Comparison of ENCODE assay signal across 8 mouse cellular contexts in genomic region chr19:5841999-5842784, GRCm38 (mm10). TPM values are rescaled to one million over a fixed set of nuclear protein-coding genes. Genes with fewer than 3 reads are reported as not detected.
A peak's percentile ranks its signal among the peaks of the same experiment; 100 is the strongest.
DNase-seq lines count a peak whose midpoint lies in the region; ATAC-seq and TF ChIP-seq lines count a peak whose summit lies in the region.

No protein-coding gene starts in this region.

- TF ChIP-seq POLR2A in cortical plate, adult 2 months (IDR thresholded peaks at IDR 0.05; ENCODE audit: extremely low read depth, insufficient read depth, low read length) = no peak
- TF ChIP-seq POLR2A in olfactory bulb, adult 2 months (IDR thresholded peaks at IDR 0.05; ENCODE audit: insufficient read depth, low read depth, low read length) = no peak

- WGBS in olfactory bulb, adult 2 months = 58% methylated on average over 5 of the region's 5 CpGs

- no peak for TF ChIP-seq CTCF in cortical plate, adult 2 months (IDR thresholded peaks at IDR 0.05; ENCODE audit: extremely low read depth, insufficient read depth, low read length)
- no peak for TF ChIP-seq CTCF in olfactory bulb, adult 2 months (IDR thresholded peaks at IDR 0.05; ENCODE audit: insufficient read depth, low read depth, low read length)

- H3K36me3 ChIP-seq in erythroblast, embryonic 14.5 days (ENCODE audit: control insufficient read depth) = peaks cover 20% of the 10 kb centered on the region

- no peaks in the 10 kb centered on the region for H3K9me3 ChIP-seq in erythroblast, embryonic 14.5 days (ENCODE audit: control insufficient read depth, low read length)

- no peak for ATAC-seq in erythroblast, adult 5-6 weeks (replicated peaks; ENCODE audit: low FRiP score, poor library complexity, severe bottlenecking)
- ATAC-seq in activated CD4-positive, CD25-positive, alpha-beta regulatory T cell, adult 4 months = no peak

- peak overlapping the region; percentile 67 for H3K4me3 ChIP-seq in erythroblast, embryonic 14.5 days (replicated peaks)
- peak overlapping the region; percentile 28; the same call in 1 of the 2 replicates for H3K4me3 ChIP-seq in cortical plate, adult 2 months (ENCODE audit: insufficient read depth, low read length)
- H3K4me3 ChIP-seq in olfactory bulb, adult 2 months (ENCODE audit: insufficient read depth, low read depth, low read length) = no peak overlapping the region

- peaks cover 78% of the 10 kb centered on the region for H3K4me1 ChIP-seq in erythroblast, embryonic 14.5 days (ENCODE audit: control insufficient read depth)
- peaks cover 6% of the 10 kb centered on the region for H3K4me1 ChIP-seq in cortical plate, adult 2 months (ENCODE audit: control insufficient read depth, insufficient read depth, low read length)
- peaks cover 40% of the 10 kb centered on the region for H3K4me1 ChIP-seq in olfactory bulb, adult 2 months (ENCODE audit: control insufficient read depth, insufficient read depth, low read length)

- H3K27me3 ChIP-seq in erythroblast, embryonic 14.5 days (ENCODE audit: control insufficient read depth) = peaks cover 6% of the 10 kb centered on the region

- H3K27ac ChIP-seq in cortical plate, adult 2 months (ENCODE audit: insufficient read depth, low read length) = peak overlapping the region; percentile 97
- 0 out of 2 replicates have a peak overlapping the region, but pooled peaks have one; percentile 28 for H3K27ac ChIP-seq in olfactory bulb, adult 2 months (ENCODE audit: insufficient read depth, low read depth, low read length)

- DNase-seq in 416B (ENCODE audit: low read depth) = peak; percentile 63
- peak; percentile 61 for DNase-seq in induced T-regulatory cell, adult 2 months (ENCODE audit: low read depth)
- DNase-seq in ovary, postnatal 10 days (ENCODE audit: low spot score) = no peak

RNA-seq across cellular contexts. Expression of gene Frmd8, which starts 32.9 kb away (rescaled TPM):
- 0.74 and 0.75 TPM in 2 replicates for polyA plus RNA-seq in erythroblast, embryonic 14.5 days (2012)
- 5.4 and 6.0 TPM in 2 replicates for total RNA-seq in erythroblast, adult 5-6 weeks (2015; ENCODE audit: low replicate concordance)
- total RNA-seq in erythroblast, adult 5-6 weeks (2017; ENCODE audit: low replicate concordance) = 4.2 and 6.8 TPM in 2 replicates
- polyA plus RNA-seq in cortical plate, adult 2 months (2012; rRNA removed) = 17.1 and 22.1 TPM in 2 replicates
- not detected in 2 replicates for polyA plus RNA-seq in olfactory bulb, adult 2 months (2012; ENCODE audit: insufficient read depth, insufficient read length, low replicate concordance, missing spikeins)
- 10 to 100 TPM; 70.6 to 78.6 TPM for polyA plus RNA-seq in activated CD4-positive, CD25-positive, alpha-beta regulatory T cell, adult 4 months (2017; shearing (Covaris generic))

RNA-seq across cellular contexts. Expression of gene Slc25a45, which starts 35.4 kb away (rescaled TPM):
- polyA plus RNA-seq in erythroblast, embryonic 14.5 days (2012) = 0.07 TPM in 1 of 2 replicates, not detected in the other
- 14.0 and 14.6 TPM in 2 replicates for total RNA-seq in erythroblast, adult 5-6 weeks (2015; ENCODE audit: low replicate concordance)
- 10.0 and 11.3 TPM in 2 replicates for total RNA-seq in erythroblast, adult 5-6 weeks (2017; ENCODE audit: low replicate concordance)
- polyA plus RNA-seq in cortical plate, adult 2 months (2012; rRNA removed) = 6.6 and 7.4 TPM in 2 replicates
- not detected in 2 replicates for polyA plus RNA-seq in olfactory bulb, adult 2 months (2012; ENCODE audit: insufficient read depth, insufficient read length, low replicate concordance, missing spikeins)
- polyA plus RNA-seq in activated CD4-positive, CD25-positive, alpha-beta regulatory T cell, adult 4 months (2017; shearing (Covaris generic)) = 10 to 100 TPM; 43.3 to 60.2 TPM

RNA-seq across cellular contexts. Expression of gene Tigd3, which starts 51.8 kb away (rescaled TPM):
- 0.12 and 0.28 TPM in 2 replicates for polyA plus RNA-seq in erythroblast, embryonic 14.5 days (2012)
- total RNA-seq in erythroblast, adult 5-6 weeks (2015; ENCODE audit: low replicate concordance) = 0.38 and 1.0 TPM in 2 replicates
- total RNA-seq in erythroblast, adult 5-6 weeks (2017; ENCODE audit: low replicate concordance) = 3.1 and 6.1 TPM in 2 replicates
- 3.6 and 4.0 TPM in 2 replicates for polyA plus RNA-seq in cortical plate, adult 2 months (2012; rRNA removed)
- not detected in 2 replicates for polyA plus RNA-seq in olfactory bulb, adult 2 months (2012; ENCODE audit: insufficient read depth, insufficient read length, low replicate concordance, missing spikeins)
- under 1 TPM; 0.29 to 0.58 TPM for polyA plus RNA-seq in activated CD4-positive, CD25-positive, alpha-beta regulatory T cell, adult 4 months (2017; shearing (Covaris generic))

Comparison
In these comparisons a context has a peak if more than half of its experiments do, and no peak if none do; other contexts are left out.
1. RNA of gene Frmd8, which starts 32.9 kb away (polyA plus RNA-seq): not detected in olfactory bulb, adult 2 months, 70.6 to 78.6 TPM in activated CD4-positive, CD25-positive, alpha-beta regulatory T cell, adult 4 months and 17.1 to 22.1 TPM in cortical plate, adult 2 months; 0.74 to 0.75 TPM in erythroblast, embryonic 14.5 days; every median in the first group is over 10 times any median in the second.